Mouse (Mus musculus) liver, embryonic 14.5 days (tissue): ENCODE data around the gene Fbxo22.

ENCODE experiments used
- CTCF ChIP-seq: IDR thresholded peaks from 2 replicates; pipeline ENCODE4 v1.5.1; 2016; ENCODE audit warnings: antibody characterized with exemption, low read depth, control low read depth
- EP300 ChIP-seq: IDR thresholded peaks from 2 replicates; pipeline ENCODE4 v1.6.1; 2016; ENCODE audit warnings: antibody characterized with exemption, low read depth

DNA sequence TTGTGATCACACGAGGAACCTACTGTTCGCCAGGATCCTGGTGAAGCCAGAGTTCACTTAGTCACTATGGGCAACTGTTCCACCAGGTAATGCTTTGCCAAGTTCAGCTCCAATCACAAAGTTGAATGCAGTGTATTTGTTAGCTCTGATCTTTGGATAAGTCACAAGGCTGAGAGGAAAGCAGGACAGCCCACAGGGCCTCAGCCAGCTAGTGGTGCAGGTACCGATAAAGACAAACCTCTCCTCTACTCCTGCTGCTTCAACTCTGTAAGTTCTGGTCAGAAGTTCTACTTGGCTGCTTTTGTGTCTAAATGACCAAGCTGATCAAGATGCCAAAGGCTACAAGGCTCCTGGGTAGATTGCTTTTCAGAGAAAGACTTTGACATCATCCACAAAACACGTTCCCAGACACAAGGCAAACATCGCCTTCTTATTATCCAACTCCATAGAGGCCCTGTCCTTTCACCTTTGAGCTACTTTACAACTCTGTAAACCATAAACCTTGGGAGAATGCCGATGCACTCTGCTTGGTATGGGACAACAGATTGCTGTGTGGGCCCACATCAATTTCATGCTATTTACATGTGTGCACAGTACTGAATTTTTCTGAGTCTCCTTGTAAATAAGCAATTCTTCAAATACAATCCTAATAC, 42.0 kb downstream of the Fbxo22 start:
- TF ChIP-seq CTCF: no peak
- no peak for TF ChIP-seq EP300
